Mouse (Mus musculus) kidney, adult 18-20 months (tissue): ENCODE data around the gene Cygb.

ENCODE experiments used
- DNase-seq: peaks from one replicate; pipeline ENCODE4 v3.0.0; 2021

The Cygb gene

GRCm38 (mm10) chr11:116630171-116630965, 23.7 kb downstream of the Cygb start:
- DNase-seq, result no peak

- no peak for DNase-seq
Measured at GRCm38 (mm10) chr11:116629472-116629871, 24.6 kb downstream of the Cygb start.

GRCm38 (mm10) chr11:116628712-116629111, 25.4 kb downstream of the Cygb start:
- peak; percentile 88 for DNase-seq

GRCm38 (mm10) chr11:116627072-116628020, 26.8 kb downstream of the Cygb start:
- DNase-seq, result peak; percentile 54

- DNase-seq, result no peak
Measured at GRCm38 (mm10) chr11:116626299-116627071, 27.6 kb downstream of the Cygb start, which contains the start of gene Rhbdf2. Rhbdf2 (minus strand) TSS chr11:116627019.

GRCm38 (mm10) chr11:116625081-116626000, 28.8 kb downstream of the Cygb start:
- DNase-seq, result peak; percentile 53

GRCm38 (mm10) chr11:116624131-116624832, 29.8 kb downstream of the Cygb start:
- peak; percentile 93 for DNase-seq

- DNase-seq, result no peak
Measured at GRCm38 (mm10) chr11:116623281-116624124, 30.6 kb downstream of the Cygb start.

- peak; percentile 78 for DNase-seq
Measured at GRCm38 (mm10) chr11:116621258-116621704, 32.8 kb downstream of the Cygb start.

GRCm38 (mm10) chr11:116620559-116621253, 33.4 kb downstream of the Cygb start:
- no peak for DNase-seq

- DNase-seq, result no peak
Measured at GRCm38 (mm10) chr11:116620073-116620472, 34.0 kb downstream of the Cygb start.

GRCm38 (mm10) chr11:116619561-116619960, 34.6 kb downstream of the Cygb start:
- DNase-seq, result no peak

GRCm38 (mm10) chr11:116619156-116619555, 35.0 kb downstream of the Cygb start:
- DNase-seq, result peak; percentile 68

GRCm38 (mm10) chr11:116618666-116619065, 35.4 kb downstream of the Cygb start:
- no peak for DNase-seq

GRCm38 (mm10) chr11:116617641-116618040, 36.5 kb downstream of the Cygb start:
- no peak for DNase-seq

- no peak for DNase-seq
Measured at GRCm38 (mm10) chr11:116616438-116617118, 37.5 kb downstream of the Cygb start.

- peak; percentile 48 for DNase-seq
Measured at GRCm38 (mm10) chr11:116615735-116616437, 38.2 kb downstream of the Cygb start.

GRCm38 (mm10) chr11:116613234-116613633, 40.9 kb downstream of the Cygb start:
- DNase-seq, result no peak
